Mouse (Mus musculus) CH12.LX (cell line): ENCODE data around the gene Coq10b. TPM values are rescaled to one million over a fixed set of nuclear protein-coding genes. Genes with fewer than 3 reads are reported as not detected.
"Not testable (repeated sequence)": the region's sequence is repeated elsewhere in the genome, so short reads cannot be mapped to it uniquely, and the experiment has no call there.

Experiments used
- DNase-seq: peaks from one replicate; pipeline ENCODE4 v3.0.0-alpha.2; 2013; ENCODE audit errors: extremely low read depth
- H3K27ac ChIP-seq: 2 replicates; pipeline ENCODE4 v1.5.1; 2012; ENCODE audit warnings: low read depth, mild to moderate bottlenecking, control low read depth, moderate library complexity; ENCODE audit not compliant: insufficient read depth
- H3K27me3 ChIP-seq: replicated peaks from 2 replicates; pipeline ENCODE3; 2012; ENCODE audit warnings: inconsistent platforms
- H3K36me3 ChIP-seq, 2 experiments: replicated peaks in 1 of 2; 2 replicates each; pipeline versions ENCODE3 to v1.6.1; 2012; ENCODE audit warnings: inconsistent platforms in 1 of 2, low read length in 1 of 2, mild to moderate bottlenecking in 1 of 2, mixed read lengths in 1 of 2, moderate library complexity in 1 of 2; ENCODE audit not compliant: control insufficient read depth in 1 of 2, insufficient read depth in 1 of 2
- H3K4me1 ChIP-seq, 2 experiments: 2 replicates each; pipeline ENCODE4 v1.6.1; 2012; ENCODE audit warnings: inconsistent platforms in 1 of 2, moderate library complexity in 1 of 2; ENCODE audit not compliant: insufficient read depth in 2 of 2, control insufficient read depth in 1 of 2
- H3K4me2 ChIP-seq: 2 replicates; pipeline ENCODE4 v1.6.1; 2012; ENCODE audit warnings: low read depth, mild to moderate bottlenecking, control low read depth; ENCODE audit not compliant: poor library complexity, insufficient read depth, severe bottlenecking
- H3K4me3 ChIP-seq, 3 experiments: fragments of 150-350 bp in 1 of 3; sonication (generic) in 1 of 3; replicated peaks in 1 of 3; 2 replicates each; pipeline versions ENCODE3 to v1.5.1; 2011 to 2012; ENCODE audit warnings: low read depth in 2 of 3, low read length in 2 of 3, mild to moderate bottlenecking in 2 of 3, moderate library complexity in 2 of 3, control low read depth in 1 of 3, improper control_type of control experiment in 1 of 3, inconsistent platforms in 1 of 3, mixed read lengths in 1 of 3; ENCODE audit not compliant: poor library complexity in 1 of 3
- H3K79me2 ChIP-seq: replicated peaks from 2 replicates; pipeline ENCODE4 v1.6.1; 2012; ENCODE audit warnings: mild to moderate bottlenecking, moderate library complexity; ENCODE audit not compliant: control insufficient read depth, poor library complexity, insufficient read depth, severe bottlenecking; ENCODE audit errors: extremely low read depth
- H3K9ac ChIP-seq: 2 replicates; pipeline ENCODE4 v1.6.1; 2012; ENCODE audit warnings: low read depth, mild to moderate bottlenecking, control low read depth, moderate library complexity; ENCODE audit not compliant: insufficient read depth
- H3K9me3 ChIP-seq: replicated peaks from 2 replicates; pipeline ENCODE3; 2012; ENCODE audit warnings: low read length, inconsistent platforms, mixed read lengths
- BHLHE40 ChIP-seq: IDR thresholded peaks from 2 replicates; pipeline ENCODE4 v1.6.1; 2011; ENCODE audit warnings: mild to moderate bottlenecking, low read depth, low read length, improper control_type of control experiment
- CHD2 ChIP-seq: IDR thresholded peaks from 2 replicates; pipeline ENCODE4 v1.6.1; 2011; ENCODE audit warnings: low read length, improper control_type of control experiment
- E2F4 ChIP-seq: IDR thresholded peaks from 2 replicates; pipeline ENCODE4 v1.6.1; 2011; ENCODE audit warnings: low read depth, low read length, improper control_type of control experiment; ENCODE audit not compliant: insufficient replicate concordance
- EP300 ChIP-seq: IDR thresholded peaks from 2 replicates; pipeline ENCODE4 v1.6.1; 2011; ENCODE audit warnings: low read length, improper control_type of control experiment
- ETS1 ChIP-seq: conservative IDR thresholded peaks from 2 replicates; pipeline ENCODE4 v1.6.1; 2012; ENCODE audit warnings: low read depth, mild to moderate bottlenecking, inconsistent platforms, low read length, improper control_type of control experiment, moderate library complexity
- IRF4 ChIP-seq: IDR thresholded peaks from 2 replicates; pipeline ENCODE4 v1.6.1; 2014; ENCODE audit warnings: low read depth, mild to moderate bottlenecking, inconsistent platforms, low read length, improper control_type of control experiment
- JUN ChIP-seq: IDR thresholded peaks from 2 replicates; pipeline ENCODE4 v1.6.1; 2011; ENCODE audit warnings: low read depth, mild to moderate bottlenecking, low read length, improper control_type of control experiment, moderate library complexity; ENCODE audit not compliant: insufficient read depth
- KAT2A ChIP-seq: IDR thresholded peaks from 2 replicates; pipeline ENCODE4 v1.6.1; 2012; ENCODE audit warnings: low read length, improper control_type of control experiment, inconsistent platforms; ENCODE audit not compliant: insufficient replicate concordance
- MAX ChIP-seq: IDR thresholded peaks from 2 replicates; pipeline ENCODE4 v1.6.1; 2011; ENCODE audit warnings: low read length, improper control_type of control experiment
- MAZ ChIP-seq: IDR thresholded peaks from 2 replicates; pipeline ENCODE4 v1.6.1; 2012; ENCODE audit warnings: low read depth, mild to moderate bottlenecking, inconsistent platforms, low read length, improper control_type of control experiment, moderate library complexity
- MEF2A ChIP-seq: IDR thresholded peaks from 2 replicates; pipeline ENCODE4 v1.6.1; 2014; ENCODE audit warnings: low read depth, mild to moderate bottlenecking, inconsistent platforms, low read length, improper control_type of control experiment, borderline replicate concordance
- MYC ChIP-seq: IDR thresholded peaks from 2 replicates; pipeline ENCODE4 v1.6.1; 2011; ENCODE audit warnings: low read depth, mild to moderate bottlenecking, improper control_type of control experiment, low read length
- POLR2A ChIP-seq: IDR thresholded peaks from 2 replicates; pipeline ENCODE4 v1.6.1; 2011; ENCODE audit warnings: low read depth, mild to moderate bottlenecking, improper control_type of control experiment, low read length
- RAD21 ChIP-seq: IDR thresholded peaks from 2 replicates; pipeline ENCODE4 v1.6.1; 2011; ENCODE audit warnings: low read depth, mild to moderate bottlenecking, low read length, improper control_type of control experiment, moderate library complexity
- RCOR1 ChIP-seq: conservative IDR thresholded peaks from 2 replicates; pipeline ENCODE4 v1.6.1; 2012; ENCODE audit warnings: low read depth, mild to moderate bottlenecking, inconsistent platforms, low read length, improper control_type of control experiment
- SIN3A ChIP-seq: IDR thresholded peaks from 2 replicates; pipeline ENCODE4 v1.6.1; 2012; ENCODE audit warnings: low read length, improper control_type of control experiment, inconsistent platforms
- TCF12 ChIP-seq: IDR thresholded peaks from 2 replicates; pipeline ENCODE4 v1.6.1; 2014; ENCODE audit warnings: low read depth, mild to moderate bottlenecking, inconsistent platforms, low read length, improper control_type of control experiment
- USF2 ChIP-seq: conservative IDR thresholded peaks from 2 replicates; pipeline ENCODE4 v1.6.1; 2011; ENCODE audit warnings: low read depth, low read length, improper control_type of control experiment
- ZKSCAN1 ChIP-seq: IDR thresholded peaks from 2 replicates; pipeline ENCODE4 v1.6.1; 2012; ENCODE audit warnings: low read depth, inconsistent platforms, low read length, improper control_type of control experiment, borderline replicate concordance
- ZMIZ1 ChIP-seq: IDR thresholded peaks from 2 replicates; pipeline ENCODE4 v1.6.1; 2012; ENCODE audit warnings: low read depth, mild to moderate bottlenecking, inconsistent platforms, low read length, improper control_type of control experiment
- dilution Hi-C: fragments of 300-500 bp; cut with MboI; formaldehyde crosslinking; loops from 2 replicates; pipeline ENCODE4 v1.14.3; 2020; ENCODE audit warnings: low sequenced_read_pairs; ENCODE audit not compliant: extremely low pct_unique_long_range_greater_than_20kb, extremely low pct_ligation_motif_present
- in situ Hi-C: fragments of 300-500 bp; cut with MboI; formaldehyde crosslinking; loops from 3 replicates; pipeline ENCODE4 v1.14.3; 2019; ENCODE audit warnings: low sequenced_read_pairs, low pct_ligation_motif_present, low pct_unique_long_range_greater_than_20kb, mixed read lengths
- polyA plus RNA-seq: library from polyadenylated mRNA; unstranded; fragments of >175 nt; gene quantifications from 2 replicates; pipeline ENCODE4 v1.2.1, GENCODE M21; 2012; ENCODE audit warnings: low read depth; ENCODE audit not compliant: insufficient read length
- total RNA-seq, 2 experiments: library from RNA; depleted of rRNA; stranded (reverse); fragments of 300-350 nt in 1 of 2; fragments of >200 nt in 1 of 2; gene quantifications; 2 replicates each; pipeline ENCODE4 v1.2.3; 2012 to 2014

Gene Coq10b
- total and polyA plus RNA-seq, 3 experiments = 3.0 to 14.4 (median 7.0) TPM

- H3K4me1 ChIP-seq, H3K9me3 ChIP-seq, H3K27me3 ChIP-seq, DNase-seq, H3K4me3 ChIP-seq, in situ Hi-C loops, H3K9ac ChIP-seq, H3K4me2 ChIP-seq, H3K27ac ChIP-seq, dilution Hi-C loops: not testable (repeated sequence)
- peaks cover 35 to 82% of the 10 kb centered on the region in 2 experiments for H3K36me3 ChIP-seq
- peaks cover 17% of the 10 kb centered on the region for H3K79me2 ChIP-seq
Measured at GRCm38 (mm10) chr1:55008313-55008712, 44.3 kb upstream of the Coq10b start.

GRCm38 (mm10) chr1:55012513-55012912 lies 40.1 kb upstream of the Coq10b start:
- Histone ChIP-seq H3K27ac (no peak overlapping the region), H3K27me3 (no peaks in the 10 kb centered on the region), H3K9ac (no peak overlapping the region), H3K36me3 (peaks cover 36 to 85% of the 10 kb centered on the region in 2 experiments), H3K9me3 (no peaks in the 10 kb centered on the region), H3K4me1 (no peaks in the 10 kb centered on the region), H3K4me3 (no peak overlapping the region), H3K79me2 (peaks cover 23% of the 10 kb centered on the region), H3K4me2 (no peak overlapping the region)
- no peak for DNase-seq
- TF ChIP-seq ZKSCAN1 (no peak), KAT2A (no peak), ZMIZ1 (no peak), POLR2A (no peak), MAX (no peak), TCF12 (no peak), JUN (no peak), MYC (no peak), EP300 (no peak), ETS1 (no peak), CHD2 (no peak), IRF4 (no peak), MAZ (no peak), RAD21 (no peak), MEF2A (no peak), BHLHE40 (no peak), E2F4 (no peak), RCOR1 (no peak), SIN3A (no peak), USF2 (no peak)
- dilution Hi-C loops (no loop called here), in situ Hi-C loops (no loop called here)
